Mouse (Mus musculus): ENCODE measurements around the gene Unk. TPM values are rescaled to one million over a fixed set of nuclear protein-coding genes. Genes with fewer than 3 reads are reported as not detected.

Unk gene
- 1.1 TPM for polyA plus RNA-seq (2014; fragmentation: Illumina TruSeq; extraction: RNeasy Lipid Tissue Mini Kit (QIAGEN cat#74804); ENCODE audit: low read depth, low replicate concordance)

GRCm38 (mm10) chr11:116030088-116030897 lies at the start of gene Unk:
Gene Unk, plus strand, starts transcription at chr11:116030322.

DNA sequence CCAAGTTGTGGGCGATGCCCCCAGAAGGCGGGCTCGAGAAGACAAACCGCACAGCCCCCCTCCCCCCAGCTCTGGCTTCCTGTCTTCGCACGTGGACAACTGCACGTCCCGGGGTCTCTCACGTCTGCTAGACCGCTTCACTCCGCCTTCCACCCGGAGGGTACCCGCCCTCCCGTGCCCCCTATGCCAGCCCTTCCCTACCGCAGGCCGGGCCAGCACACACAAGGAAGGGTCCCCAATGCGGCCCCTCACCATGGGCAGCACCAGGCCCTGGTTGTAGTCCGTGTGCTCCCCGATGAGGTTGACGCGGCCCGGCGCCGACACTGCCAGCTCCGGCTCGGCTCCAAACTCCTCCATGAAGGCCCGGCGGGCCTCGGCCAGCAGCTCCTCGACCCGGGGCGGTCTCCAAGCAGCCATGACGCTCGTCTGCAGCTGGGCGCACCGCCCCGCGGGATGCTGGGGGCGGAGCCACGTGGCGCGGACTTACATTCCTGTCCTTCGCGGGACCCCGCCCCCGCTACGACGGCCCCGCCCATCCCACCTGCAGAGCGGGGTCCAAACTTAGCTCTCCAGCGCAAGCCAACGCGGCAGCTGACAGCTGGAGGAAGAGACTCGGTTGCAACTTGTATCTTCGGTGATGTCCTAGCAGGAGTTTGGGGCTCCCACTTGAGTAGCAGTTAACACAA lies 17.7 kb upstream of the Unk start, which contains the start of gene Galk1:
Galk1 (minus strand) TSS at position 458 of the 686 bp plus-strand sequence.

GRCm38 (mm10) chr11:116027756-116028155 lies 2.4 kb upstream of the Unk start, which contains the start of gene H3f3b:
Gene H3f3b, minus strand, starts transcription at chr11:116027962.

DNA sequence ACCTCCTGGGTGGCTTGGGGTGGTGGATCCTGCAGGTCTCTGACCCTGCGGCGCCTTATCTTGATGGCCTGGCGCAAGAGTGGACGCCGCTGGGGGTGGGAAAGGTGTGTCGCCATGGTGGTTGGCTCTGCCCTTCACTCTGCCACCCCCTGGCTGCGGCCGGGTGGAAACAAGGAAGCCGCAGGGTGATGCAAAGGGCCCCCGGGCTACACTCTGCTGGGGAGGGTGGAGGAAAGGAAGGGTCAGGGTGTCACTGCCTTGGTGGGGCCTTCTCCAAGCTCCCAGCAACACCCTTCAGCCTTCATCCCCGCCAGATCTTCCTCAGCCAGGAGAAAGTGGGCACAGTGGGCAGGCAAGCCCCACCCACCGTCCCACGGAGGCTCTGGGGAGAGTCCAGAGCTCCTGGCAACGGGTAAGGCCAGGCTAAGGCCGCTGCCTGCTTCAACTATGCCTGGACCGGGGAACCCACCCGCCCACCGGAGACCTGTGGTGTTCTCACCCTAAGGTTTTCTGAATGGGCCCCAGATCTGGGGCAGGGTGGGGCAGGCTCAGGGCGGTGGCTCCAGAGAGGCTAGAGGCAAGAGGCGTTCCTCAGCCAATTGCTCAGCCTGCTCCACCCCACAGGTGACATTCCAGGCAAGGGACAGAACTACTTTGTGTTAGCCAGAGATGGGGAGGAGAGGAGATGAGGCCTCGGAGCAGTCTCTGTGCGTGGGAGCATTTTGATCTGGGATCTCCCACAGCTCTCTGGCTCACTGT lies 47.5 kb downstream of the Unk start, which contains the start of gene Unc13d:
Unc13d (minus strand) TSS at position 516 of the 759 bp plus-strand sequence.

DNA sequence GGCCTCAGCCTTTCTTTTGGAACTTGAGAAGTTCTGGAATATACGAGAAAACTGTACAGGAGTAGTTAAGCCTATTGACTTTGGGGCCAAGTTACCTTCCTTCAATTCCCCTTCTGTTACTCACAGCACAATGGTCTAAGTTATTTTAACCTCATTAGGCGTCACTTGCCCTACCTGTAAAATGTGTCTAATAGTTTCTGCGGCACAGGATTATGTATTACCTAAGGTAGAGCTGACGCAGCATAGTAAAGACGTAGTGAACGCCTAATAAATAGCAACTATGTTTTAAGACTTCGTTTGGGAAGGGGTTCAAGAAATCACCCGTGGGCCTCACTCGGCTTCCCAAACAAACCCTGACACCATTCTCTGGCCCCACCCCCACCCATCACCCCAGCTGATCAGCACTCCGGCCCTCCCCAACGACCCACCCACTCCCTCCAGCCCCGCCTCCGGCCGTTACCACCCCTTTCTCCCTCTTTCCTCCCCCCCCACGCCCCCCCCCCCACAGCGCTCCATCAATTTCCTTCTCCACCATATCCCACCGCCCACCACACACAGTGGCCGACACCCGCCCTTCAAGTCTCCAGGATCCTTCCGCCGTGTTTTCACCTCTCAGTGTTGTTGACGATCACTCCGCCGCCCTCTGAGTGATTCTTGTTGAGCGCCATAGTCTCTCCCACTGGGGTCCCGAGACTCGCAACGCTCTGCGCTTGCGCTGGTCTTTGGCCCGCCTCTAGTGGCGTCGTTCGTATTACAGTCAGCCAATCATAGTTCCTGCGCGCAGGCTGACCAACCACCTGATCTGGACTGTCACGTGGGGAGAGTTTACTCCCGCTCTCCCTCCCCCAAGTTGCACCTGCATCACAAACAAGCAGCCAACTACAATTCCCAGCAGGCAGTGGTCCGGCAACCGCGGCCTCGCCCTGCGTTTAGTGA lies 56.4 kb downstream of the Unk start, which contains the start of gene Wbp2:
Wbp2 (minus strand) TSS at position 738 of the 936 bp plus-strand sequence.

Other genes with a start within 250 kb of the Unk start
- gene Caskin2, start 216.7 kb upstream of the Unk start, polyA plus RNA-seq (2014; fragmentation: Illumina TruSeq; extraction: RNeasy Lipid Tissue Mini Kit (QIAGEN cat#74804); ENCODE audit: low read depth, low replicate concordance), result 0.53 TPM
- gene Tsen54, start 215.6 kb upstream of the Unk start, polyA plus RNA-seq (2014; fragmentation: Illumina TruSeq; extraction: RNeasy Lipid Tissue Mini Kit (QIAGEN cat#74804); ENCODE audit: low read depth, low replicate concordance), result not detected
- 7.2 TPM for gene Llgl2, start 206.3 kb upstream of the Unk start, polyA plus RNA-seq (2014; fragmentation: Illumina TruSeq; extraction: RNeasy Lipid Tissue Mini Kit (QIAGEN cat#74804); ENCODE audit: low read depth, low replicate concordance)
- 3.7 TPM for gene Myo15b, start 171.9 kb upstream of the Unk start, polyA plus RNA-seq (2014; fragmentation: Illumina TruSeq; extraction: RNeasy Lipid Tissue Mini Kit (QIAGEN cat#74804); ENCODE audit: low read depth, low replicate concordance)
- gene Smim5, start 130.4 kb upstream of the Unk start, polyA plus RNA-seq (2014; fragmentation: Illumina TruSeq; extraction: RNeasy Lipid Tissue Mini Kit (QIAGEN cat#74804); ENCODE audit: low read depth, low replicate concordance), result 0.85 TPM
- 1.8 TPM for gene Smim6, start 118.3 kb upstream of the Unk start, polyA plus RNA-seq (2014; fragmentation: Illumina TruSeq; extraction: RNeasy Lipid Tissue Mini Kit (QIAGEN cat#74804); ENCODE audit: low read depth, low replicate concordance)
- gene Sap30bp, start 97.0 kb upstream of the Unk start, polyA plus RNA-seq (2014; fragmentation: Illumina TruSeq; extraction: RNeasy Lipid Tissue Mini Kit (QIAGEN cat#74804); ENCODE audit: low read depth, low replicate concordance), result 6.3 TPM
- 2.0 TPM for gene Recql5, start 96.8 kb upstream of the Unk start, polyA plus RNA-seq (2014; fragmentation: Illumina TruSeq; extraction: RNeasy Lipid Tissue Mini Kit (QIAGEN cat#74804); ENCODE audit: low read depth, low replicate concordance)
- gene Itgb4, start 55.6 kb upstream of the Unk start, polyA plus RNA-seq (2014; fragmentation: Illumina TruSeq; extraction: RNeasy Lipid Tissue Mini Kit (QIAGEN cat#74804); ENCODE audit: low read depth, low replicate concordance), result not detected
- not detected for gene Galk1, start 17.6 kb upstream of the Unk start, polyA plus RNA-seq (2014; fragmentation: Illumina TruSeq; extraction: RNeasy Lipid Tissue Mini Kit (QIAGEN cat#74804); ENCODE audit: low read depth, low replicate concordance)
- 617 TPM for gene H3f3b, start 2.4 kb upstream of the Unk start, polyA plus RNA-seq (2014; fragmentation: Illumina TruSeq; extraction: RNeasy Lipid Tissue Mini Kit (QIAGEN cat#74804); ENCODE audit: low read depth, low replicate concordance)
- gene Unc13d, start 47.6 kb downstream of the Unk start, polyA plus RNA-seq (2014; fragmentation: Illumina TruSeq; extraction: RNeasy Lipid Tissue Mini Kit (QIAGEN cat#74804); ENCODE audit: low read depth, low replicate concordance), result not detected
- gene Wbp2, start 56.7 kb downstream of the Unk start, polyA plus RNA-seq (2014; fragmentation: Illumina TruSeq; extraction: RNeasy Lipid Tissue Mini Kit (QIAGEN cat#74804); ENCODE audit: low read depth, low replicate concordance), result 27.0 TPM
- gene Trim47, start 96.9 kb downstream of the Unk start, polyA plus RNA-seq (2014; fragmentation: Illumina TruSeq; extraction: RNeasy Lipid Tissue Mini Kit (QIAGEN cat#74804); ENCODE audit: low read depth, low replicate concordance), result not detected
- gene Trim65, start 100.8 kb downstream of the Unk start, polyA plus RNA-seq (2014; fragmentation: Illumina TruSeq; extraction: RNeasy Lipid Tissue Mini Kit (QIAGEN cat#74804); ENCODE audit: low read depth, low replicate concordance), result 5.3 TPM
- 4.2 TPM for gene Mrpl38, start 108.5 kb downstream of the Unk start, polyA plus RNA-seq (2014; fragmentation: Illumina TruSeq; extraction: RNeasy Lipid Tissue Mini Kit (QIAGEN cat#74804); ENCODE audit: low read depth, low replicate concordance)
- gene Fbf1, start 137.8 kb downstream of the Unk start, polyA plus RNA-seq (2014; fragmentation: Illumina TruSeq; extraction: RNeasy Lipid Tissue Mini Kit (QIAGEN cat#74804); ENCODE audit: low read depth, low replicate concordance), result 7.5 TPM
- 0.93 TPM for gene Ten1, start 168.5 kb downstream of the Unk start, polyA plus RNA-seq (2014; fragmentation: Illumina TruSeq; extraction: RNeasy Lipid Tissue Mini Kit (QIAGEN cat#74804); ENCODE audit: low read depth, low replicate concordance)
- 274 TPM for gene Acox1, start 168.7 kb downstream of the Unk start, polyA plus RNA-seq (2014; fragmentation: Illumina TruSeq; extraction: RNeasy Lipid Tissue Mini Kit (QIAGEN cat#74804); ENCODE audit: low read depth, low replicate concordance)
- gene Evpl, start 207.8 kb downstream of the Unk start, polyA plus RNA-seq (2014; fragmentation: Illumina TruSeq; extraction: RNeasy Lipid Tissue Mini Kit (QIAGEN cat#74804); ENCODE audit: low read depth, low replicate concordance), result not detected
- 7.7 TPM for gene Srp68, start 243.9 kb downstream of the Unk start, polyA plus RNA-seq (2014; fragmentation: Illumina TruSeq; extraction: RNeasy Lipid Tissue Mini Kit (QIAGEN cat#74804); ENCODE audit: low read depth, low replicate concordance)